Mouse (Mus musculus): ENCODE results near the gene Eif6.

DNA sequence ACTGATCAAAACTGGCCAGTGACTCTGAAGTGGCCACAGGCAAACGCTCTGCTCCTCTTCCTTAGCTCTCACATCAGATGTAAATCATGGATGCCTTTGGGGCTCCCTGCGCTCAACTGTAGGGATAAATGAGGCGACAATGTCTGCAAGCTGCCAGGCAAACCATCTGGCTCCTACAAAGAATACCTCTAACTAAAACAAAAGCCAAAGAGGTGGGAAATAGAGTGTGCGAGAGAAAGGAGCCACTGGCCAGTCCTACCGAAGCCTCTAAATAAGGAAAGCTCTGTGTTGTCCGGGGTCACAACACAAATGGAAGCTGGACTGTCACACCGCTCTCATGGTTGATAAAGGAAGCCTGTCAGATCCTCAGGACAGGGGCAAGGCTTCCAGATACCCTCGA is 45.8 kb upstream of the Eif6 start:
- TF ChIP-seq CTCF (IDR thresholded peaks at IDR 0.05; ENCODE audit: control insufficient read depth, insufficient read depth, insufficient replicate concordance, low read depth, low read length) = no peak
- TF ChIP-seq POLR2A (IDR thresholded peaks at IDR 0.05; ENCODE audit: control insufficient read depth, low read depth, low read length) = no peak

Measured in testis, adult 2 months (tissue).